In the genomic region with DNA sequence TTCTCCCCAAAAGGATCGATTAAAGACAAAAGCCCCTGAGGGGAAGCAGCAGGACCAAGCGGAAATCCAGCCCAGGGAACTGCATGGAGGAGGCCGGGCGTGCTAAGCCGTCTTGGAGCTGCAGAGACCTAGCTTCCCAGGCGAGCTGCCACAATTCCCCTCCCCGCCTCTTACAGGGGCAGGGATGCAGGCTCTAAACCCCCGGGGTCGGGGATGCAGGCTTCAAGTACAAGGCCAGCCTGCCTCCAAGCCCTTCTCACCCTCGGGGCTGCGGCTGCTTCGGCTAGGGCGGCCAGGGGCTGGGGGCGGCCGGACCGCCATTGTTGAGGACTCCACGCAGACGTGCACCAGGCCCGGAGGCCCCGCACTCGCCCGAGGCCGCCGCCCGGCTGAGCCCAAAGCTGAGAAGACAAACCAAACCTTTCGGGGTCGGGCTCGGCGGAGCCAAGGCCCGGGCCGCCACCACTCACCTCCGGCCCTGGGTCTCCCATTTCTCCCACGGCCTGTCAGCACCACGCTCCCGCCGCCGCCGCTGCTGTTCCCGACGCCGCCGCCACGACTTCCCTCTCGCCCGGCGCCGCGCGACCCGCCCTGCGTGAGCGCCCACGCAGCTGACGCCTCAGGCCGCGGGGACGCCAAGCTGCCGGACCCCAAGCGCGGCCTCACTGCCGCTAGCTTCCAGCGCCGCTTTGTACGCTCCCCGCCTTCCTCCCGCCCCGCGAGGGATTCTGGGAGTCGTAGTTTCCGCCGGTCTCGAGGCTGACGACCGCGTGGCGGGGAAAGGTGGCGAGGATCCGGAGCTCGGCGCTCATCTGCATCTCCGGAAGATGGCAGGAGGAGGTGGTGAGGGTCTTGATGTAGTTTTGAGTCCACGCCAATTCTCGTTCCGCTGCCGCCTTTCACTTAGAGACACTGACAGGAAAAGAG, we compare ENCODE assay signal across 8 mouse cellular contexts. TPM values are rescaled to one million over a fixed set of nuclear protein-coding genes. Genes with fewer than 3 reads are reported as not detected.
DNase-seq lines count a peak whose midpoint lies in the region; ATAC-seq and TF ChIP-seq lines count a peak whose summit lies in the region.

A gene (minus strand): TSS at position 728 of the 927 bp plus-strand sequence.

- in situ Hi-C loops in ES-E14 (cut with MboI; ENCODE audit: low sequenced_read_pairs in 2 of 2, unreplicated experiment in 2 of 2) = no loop called here

- no peaks in the 10 kb centered on the region for H3K9me3 ChIP-seq in ES-E14 (ENCODE audit: control insufficient read depth, insufficient read depth, low read depth, low read length)
- no peaks in the 10 kb centered on the region for H3K9me3 ChIP-seq in forebrain, embryonic 16.5 days (ENCODE audit: control insufficient read depth, low read length)
- no peaks in the 10 kb centered on the region for H3K9me3 ChIP-seq in lung, embryonic 15.5 days

- peak within 1 kb of the TSS; percentile 57; the same call in 1 of the 2 replicates for H3K27ac ChIP-seq in ES-E14 (ENCODE audit: insufficient read depth, low read depth, low read length, poor library complexity, severe bottlenecking)
- peak within 1 kb of the TSS; percentile 95 for H3K27ac ChIP-seq in forebrain, embryonic 16.5 days (ENCODE audit: low read length)
- H3K27ac ChIP-seq in lung, embryonic 15.5 days = peak within 1 kb of the TSS; percentile 91

- H3K36me3 ChIP-seq in ES-E14 (ENCODE audit: control insufficient read depth, insufficient read depth, low read length, poor library complexity, severe bottlenecking) = peaks cover 14% of the 10 kb centered on the region; the same call in 1 of the 2 replicates
- peaks cover 10% of the 10 kb centered on the region for H3K36me3 ChIP-seq in forebrain, embryonic 16.5 days (ENCODE audit: control insufficient read depth, insufficient read depth)
- H3K36me3 ChIP-seq in lung, embryonic 15.5 days = peaks cover 28% of the 10 kb centered on the region

- WGBS in forebrain, embryonic 16.5 days = under 1% methylated on average over 80 of the region's 85 CpGs
- WGBS in lung, embryonic 15.5 days = under 1% methylated on average over 79 of the region's 85 CpGs

- no peaks in the 10 kb centered on the region for H3K27me3 ChIP-seq in forebrain, embryonic 16.5 days (replicated peaks; ENCODE audit: control insufficient read depth, insufficient read depth, low read length)
- no peaks in the 10 kb centered on the region for H3K27me3 ChIP-seq in lung, embryonic 15.5 days

- peaks cover 0 to 9% of the 10 kb centered on the region in 2 experiments; a peak in 2 of 4 replicates for H3K4me1 ChIP-seq in ES-E14 (ENCODE audit: control insufficient read depth in 2 of 2, insufficient read depth in 2 of 2, low read length in 2 of 2, poor library complexity in 1 of 2)
- peaks cover 19% of the 10 kb centered on the region for H3K4me1 ChIP-seq in forebrain, embryonic 16.5 days (replicated peaks; ENCODE audit: control insufficient read depth, insufficient read depth, low read length)
- H3K4me1 ChIP-seq in lung, embryonic 15.5 days = peaks cover 19% of the 10 kb centered on the region

- H3K4me3 ChIP-seq in ES-E14 (ENCODE audit: insufficient read depth in 1 of 2, low read depth in 1 of 2, low read length in 2 of 2, poor library complexity in 1 of 2, severe bottlenecking in 1 of 2) = peak within 1 kb of the TSS; percentile 86 to 92
- H3K4me3 ChIP-seq in forebrain, embryonic 16.5 days (replicated peaks; ENCODE audit: low read length) = peak within 1 kb of the TSS; percentile 100
- H3K4me3 ChIP-seq in lung, embryonic 15.5 days = peak within 1 kb of the TSS; percentile 93

- ATAC-seq in forebrain, embryonic 16.5 days = peak; percentile 97
- ATAC-seq in lung, embryonic 15.5 days (ENCODE audit: borderline replicate concordance, extremely low read depth, low FRiP score, low TSS enrichment) = peak; percentile 97

- peak within 1 kb of the TSS; percentile 91 for H3K4me2 ChIP-seq in forebrain, embryonic 16.5 days (ENCODE audit: low read length)
- H3K4me2 ChIP-seq in lung, embryonic 15.5 days = peak within 1 kb of the TSS; percentile 72

- peak within 1 kb of the TSS; percentile 92 for H3K9ac ChIP-seq in ES-E14 (ENCODE audit: insufficient read depth, low read depth, low read length, poor library complexity, severe bottlenecking)
- H3K9ac ChIP-seq in forebrain, embryonic 16.5 days (replicated peaks; ENCODE audit: low read depth, low read length) = peak within 1 kb of the TSS; percentile 98
- H3K9ac ChIP-seq in lung, embryonic 15.5 days = peak within 1 kb of the TSS; percentile 98

- peak; percentile 79 for DNase-seq in ES-E14 (ENCODE audit: low read depth, low spot score)
- DNase-seq in cerebellum, adult 11-12 months = peak; percentile 93
- DNase-seq in heart, postnatal 4 days = peak; percentile 94
- peak; percentile 86 to 87 for DNase-seq in layer of hippocampus, adult 8-10 months (ENCODE audit: low spot score in 2 of 2)
- DNase-seq in ovary, adult 18-20 months (ENCODE audit: low spot score) = peak; percentile 83
- peak; percentile 91 for DNase-seq in thymus, postnatal 0 days (ENCODE audit: low spot score)

TF ChIP-seq in ES-E14, 5 proteins besides CTCF, POLR2A, EP300 and RAD21:
- TF ChIP-seq CHD2 (IDR thresholded peaks at IDR 0.05; ENCODE audit: low read depth, low read length) (no peak), HCFC1 (IDR thresholded peaks at IDR 0.05; ENCODE audit: borderline replicate concordance, insufficient read depth, low read length) (peak; percentile 94)

RNA-seq across cellular contexts. Expression of the gene that starts here (rescaled TPM):
- 27.7 and 30.1 TPM in 2 replicates for total RNA-seq in ES-E14 (2012; rRNA removed)
- polyA plus RNA-seq in forebrain, embryonic 16.5 days (2015; fragmentation: Nextera tagmentation; extraction: Ambion mirVana) = 50.9 and 56.8 TPM in 2 replicates
- total RNA-seq in heart, postnatal 4 days (2021) = 10 to 100 TPM; 21.1 to 30.8 TPM
- total RNA-seq in layer of hippocampus, adult 8-10 months (2022) = 10 to 100 TPM; 45.9 to 62.3 (median 54.0) TPM
- polyA plus RNA-seq in lung, embryonic 15.5 days (2015; fragmentation: Nextera tagmentation; extraction: Ambion mirVana) = 23.0 and 23.8 TPM in 2 replicates
- 17.3 and 18.6 TPM in 2 replicates for polyA plus RNA-seq in thymus, postnatal 0 days (2015; fragmentation: Nextera tagmentation; extraction: Ambion mirVana)

Comparison
In these comparisons a context has a peak if more than half of its experiments do, and no peak if none do; other contexts are left out.
1. Peak in every context shown above with its lines: DNase-seq, ATAC-seq, H3K4me3 ChIP-seq and H3K27ac ChIP-seq.